Mouse (Mus musculus) adrenal gland (tissue): Measurements from ENCODE around the gene Megf11.

ENCODE experiments used
- intact Hi-C: fragments of 180-260 bp; cut with DNase I; formaldehyde crosslinking; loops from one replicate; pipeline ENCODE4 v1.15.1; 2025
- long read RNA-seq, 2 experiments: library from polyadenylated mRNA; unstranded; transcript quantifications; one replicate each; pipeline ENCODE4 v2.0.0; 2020; ENCODE audit warnings: borderline replicate concordance in 1 of 2; ENCODE audit not compliant: insufficient replicate concordance in 1 of 2

Megf11 gene
- long read RNA-seq, experiment 1, partial matches to known transcripts = 0 of 1 reads
- long read RNA-seq, experiment 1, other reads (novel, unspliced or antisense) = 1 of 1 reads
- long read RNA-seq, experiment 2, partial matches to known transcripts = 0 of 1 reads
- long read RNA-seq, experiment 2, other reads (novel, unspliced or antisense) = 1 of 1 reads

DNA sequence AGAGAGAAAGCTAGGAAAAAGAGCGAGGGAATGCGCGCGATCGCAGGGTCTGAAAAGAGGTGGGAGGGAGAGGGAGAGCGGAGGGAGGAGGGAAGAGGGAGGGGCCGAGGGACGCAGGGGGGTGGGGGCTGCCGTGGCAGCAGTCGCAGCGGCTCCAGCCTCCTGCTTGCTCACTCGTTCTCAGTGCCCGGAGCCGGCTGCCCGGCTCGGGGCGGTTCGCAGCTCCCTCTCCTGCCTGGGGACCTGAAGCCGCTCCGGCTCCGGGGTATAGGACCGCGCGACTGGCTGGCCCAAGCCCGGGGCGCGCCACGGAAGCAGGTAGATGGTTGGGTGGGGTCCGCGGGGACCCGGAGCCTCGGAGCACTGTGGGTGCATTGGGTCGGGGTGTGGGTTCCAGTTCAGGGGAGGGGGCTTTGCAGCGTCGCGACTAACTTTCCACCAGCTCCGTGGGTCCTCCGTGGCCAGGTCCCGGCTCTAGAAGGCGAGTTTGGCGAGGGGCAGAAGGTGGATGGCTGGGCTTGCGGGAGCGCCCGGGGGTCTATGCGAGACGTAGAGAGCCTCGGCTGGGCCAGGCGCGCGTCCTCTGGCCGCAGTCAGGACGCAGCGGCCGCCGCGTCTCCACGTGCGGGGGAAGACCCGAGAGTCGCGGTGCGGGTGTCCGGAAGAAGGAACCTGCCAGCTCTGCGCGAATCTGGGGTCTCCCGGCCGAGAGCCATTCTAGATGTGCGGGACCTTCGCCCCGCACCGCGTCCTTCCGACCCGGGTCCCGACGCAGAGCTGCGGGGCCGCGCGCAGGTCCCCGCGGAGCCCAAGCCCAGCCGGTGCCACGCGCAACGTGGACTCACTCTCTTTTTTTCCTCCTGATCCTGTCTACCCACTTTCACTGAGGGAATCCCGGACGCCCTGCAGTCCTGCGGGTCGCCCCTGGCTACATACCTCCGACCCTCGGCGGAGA lies at the start of gene Megf11:
Megf11 (plus strand) TSS at position 116 of the 955 bp plus-strand sequence.
- intact Hi-C loops = no loop called here

GRCm38 (mm10) chr9:64335825-64336224 lies 49.6 kb upstream of the Megf11 start:
- intact Hi-C loops = no loop called here

DNA sequence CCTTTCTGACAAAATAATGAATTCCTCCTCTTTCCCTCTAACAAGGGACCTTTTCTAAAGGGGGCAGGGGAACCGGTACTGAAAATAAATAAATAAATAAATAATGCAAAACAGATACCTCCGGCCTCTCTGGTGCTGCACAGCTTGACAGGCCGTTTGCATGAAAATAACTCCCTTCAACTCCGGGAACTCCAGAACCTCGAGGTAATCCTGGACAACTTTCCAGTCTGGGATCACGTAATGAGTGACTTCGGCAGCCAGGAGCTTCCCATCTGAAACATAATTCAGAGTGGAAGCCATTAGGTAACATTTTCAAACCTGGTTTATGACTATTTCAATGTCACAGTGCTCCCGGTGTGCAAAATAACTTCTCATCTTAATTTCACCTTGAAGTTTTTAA lies 46.1 kb upstream of the Megf11 start:
- intact Hi-C loops = no loop called here

DNA sequence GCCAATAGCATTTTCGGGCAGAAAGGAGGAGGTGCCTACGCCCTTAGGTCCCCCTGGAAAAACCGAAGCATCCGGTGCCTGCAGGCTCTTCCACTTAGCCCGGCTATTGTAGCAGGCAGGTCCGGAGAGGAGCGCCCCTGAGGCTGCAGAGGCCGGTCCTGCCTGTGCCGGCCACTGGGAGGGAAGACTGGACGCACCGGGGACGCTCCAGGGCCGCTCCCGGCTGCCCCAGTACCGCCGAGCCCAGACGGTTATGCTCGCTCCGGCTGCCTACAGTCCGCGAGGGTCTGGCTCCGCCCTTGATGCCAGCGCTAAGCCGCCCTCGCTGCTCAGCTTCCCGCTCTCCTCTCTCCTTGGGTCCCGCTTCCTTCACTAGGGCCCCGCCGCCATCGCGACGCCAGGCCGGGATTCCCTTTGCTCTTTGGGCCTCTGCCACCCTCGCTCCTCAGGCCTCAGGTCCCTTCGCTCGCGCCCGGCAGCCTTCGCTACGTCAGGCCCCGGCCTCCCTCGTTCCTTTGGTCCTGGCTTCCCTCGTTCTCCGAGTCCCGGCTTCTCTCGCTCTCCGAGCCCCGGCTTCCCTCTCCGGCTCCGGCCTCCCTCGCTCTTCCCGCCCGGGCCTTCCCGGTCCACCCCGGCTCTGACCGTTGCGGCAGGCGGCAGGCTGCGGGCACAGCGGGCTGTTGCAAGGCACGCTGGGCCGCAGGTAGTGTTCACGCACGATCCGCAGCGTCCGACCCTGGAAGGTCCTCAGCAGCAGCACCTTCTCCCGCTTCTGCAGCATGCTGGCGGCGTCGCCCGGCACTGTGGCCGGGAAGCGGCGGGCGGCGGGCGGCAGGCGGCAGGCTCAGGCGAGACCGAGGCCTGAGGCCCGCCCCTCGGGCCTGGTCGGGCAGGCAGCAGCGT lies 44.8 kb upstream of the Megf11 start:
- intact Hi-C loops = loop anchor here (5.0 kb wide), 1 partner anchor 58 kb away; the partner anchor contains the start of gene Tipin

GRCm38 (mm10) chr9:64341254-64341566 lies 44.2 kb upstream of the Megf11 start, which contains the start of gene Dis3l:
Dis3l (minus strand) TSS chr9:64341288.
- intact Hi-C loops = loop anchor here (5.0 kb wide), 1 partner anchor 59 kb away; the partner anchor contains the start of gene Tipin

DNA sequence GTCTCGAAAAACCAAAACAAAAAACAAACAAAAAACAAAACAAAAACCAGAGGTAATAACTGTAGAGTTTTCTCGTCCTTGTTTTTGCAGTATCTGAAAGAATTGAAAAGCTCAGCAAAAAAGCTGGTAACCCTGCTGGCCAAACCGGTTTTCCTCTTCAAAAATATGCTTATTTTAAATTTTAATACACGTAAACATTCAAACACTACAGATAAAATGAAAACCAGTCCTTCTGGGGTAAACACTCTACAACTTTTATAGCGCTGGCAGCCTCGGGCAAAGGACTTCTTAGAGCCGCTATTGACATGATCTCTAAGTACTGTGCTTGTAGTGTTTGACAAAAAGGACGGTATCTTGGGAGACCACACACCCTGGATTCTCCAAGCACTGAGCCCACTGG lies 43.8 kb upstream of the Megf11 start:
- intact Hi-C loops = loop anchor here (5.0 kb wide), 1 partner anchor 59 kb away; the partner anchor contains the start of gene Tipin

DNA sequence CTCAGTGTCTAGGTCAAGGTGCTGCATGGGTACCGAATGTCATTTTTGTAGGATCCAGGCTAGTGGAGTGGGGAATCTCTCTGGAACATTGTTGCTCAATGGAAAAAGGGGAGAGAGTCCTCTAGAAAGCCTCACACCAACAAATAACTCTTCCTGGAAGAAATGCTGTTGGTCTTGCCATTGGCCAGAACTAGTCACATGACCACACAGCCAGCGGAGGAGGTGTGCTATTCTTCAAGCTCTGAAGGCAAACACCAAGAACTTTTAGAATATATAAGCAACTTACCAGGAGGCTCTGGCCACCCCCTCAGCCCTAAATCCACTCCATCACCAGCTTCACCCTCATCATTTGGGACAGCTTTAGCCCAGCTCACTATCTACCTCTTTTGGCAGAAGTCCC lies 41.8 kb upstream of the Megf11 start:
- intact Hi-C loops = loop anchor here (5.0 kb wide), 1 partner anchor 61 kb away; the partner anchor contains the start of gene Tipin

DNA sequence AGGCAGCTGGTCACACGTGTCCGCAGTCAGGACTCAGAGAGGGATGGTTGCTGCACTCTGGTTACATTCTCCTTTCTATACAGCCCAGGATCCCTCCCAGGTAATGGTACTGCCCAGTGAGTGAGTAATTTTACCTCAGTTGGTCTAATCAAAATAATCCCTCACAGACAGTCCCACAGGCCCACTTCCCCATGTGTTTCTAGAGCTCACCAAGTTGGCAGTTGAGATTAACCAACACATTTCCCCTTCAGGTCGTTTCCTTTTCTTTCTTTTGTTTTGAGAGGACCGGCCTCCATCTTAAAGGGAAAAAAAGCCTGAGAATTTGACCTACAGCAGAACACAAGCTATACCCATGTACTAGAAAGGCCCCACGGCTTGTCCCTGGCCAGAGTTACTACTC lies 39.5 kb upstream of the Megf11 start:
- intact Hi-C loops = loop anchor here (2.0 kb wide), 1 partner anchor 345 kb away; no protein-coding TSS in a partner anchor

DNA sequence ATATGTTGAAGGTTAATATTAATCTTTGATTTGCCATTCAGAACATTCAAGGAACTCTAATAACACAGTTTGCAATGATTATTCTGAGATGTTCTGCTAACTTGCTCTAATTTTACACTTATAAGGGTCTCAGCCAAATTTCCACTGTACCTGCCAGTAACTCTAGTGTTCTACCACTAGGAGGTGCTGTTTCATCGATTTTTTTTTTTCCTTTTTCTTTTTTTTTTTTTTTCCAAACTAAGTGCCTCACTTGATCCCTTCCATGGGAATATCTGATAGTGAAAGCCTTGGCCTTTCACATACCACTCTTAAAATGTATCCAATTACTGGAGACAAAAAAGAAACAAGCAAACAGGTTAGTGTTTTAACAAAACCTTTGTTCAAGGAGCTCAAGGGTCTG lies 38.0 kb upstream of the Megf11 start:
- intact Hi-C loops = loop anchor here (1.0 to 2.0 kb wide), 2 partner anchors 292 to 343 kb away; no protein-coding TSS in a partner anchor

GRCm38 (mm10) chr9:64349490-64349889 lies 35.9 kb upstream of the Megf11 start:
- intact Hi-C loops = no loop called here

- intact Hi-C loops = no loop called here
Measured at GRCm38 (mm10) chr9:64351191-64351590, 34.2 kb upstream of the Megf11 start.

DNA sequence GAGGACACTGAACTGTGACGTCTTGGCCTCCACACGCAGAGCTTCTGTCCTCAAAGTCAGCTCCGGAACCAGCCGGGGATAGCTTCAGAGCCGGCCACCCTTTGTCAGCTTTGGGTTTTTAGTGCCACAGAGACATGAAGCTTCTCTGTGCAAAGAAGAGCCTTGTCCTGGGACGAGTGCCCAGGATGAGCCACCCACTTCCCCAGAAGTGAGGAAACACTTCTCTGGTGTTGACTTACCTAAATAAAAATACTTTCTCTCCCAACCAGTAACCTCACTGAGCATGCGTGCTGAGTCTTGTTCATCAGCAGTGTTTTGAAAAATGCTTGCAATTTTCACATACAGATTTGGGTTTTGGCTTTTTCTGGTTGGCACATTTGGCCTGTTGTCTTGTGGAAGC lies 29.8 kb upstream of the Megf11 start:
- intact Hi-C loops = no loop called here

GRCm38 (mm10) chr9:64361231-64361950 lies 24.0 kb upstream of the Megf11 start:
- intact Hi-C loops = no loop called here

- intact Hi-C loops = no loop called here
Measured at GRCm38 (mm10) chr9:64369871-64370270, 15.6 kb upstream of the Megf11 start.

GRCm38 (mm10) chr9:64371305-64371819 lies 14.1 kb upstream of the Megf11 start:
- intact Hi-C loops = no loop called here

DNA sequence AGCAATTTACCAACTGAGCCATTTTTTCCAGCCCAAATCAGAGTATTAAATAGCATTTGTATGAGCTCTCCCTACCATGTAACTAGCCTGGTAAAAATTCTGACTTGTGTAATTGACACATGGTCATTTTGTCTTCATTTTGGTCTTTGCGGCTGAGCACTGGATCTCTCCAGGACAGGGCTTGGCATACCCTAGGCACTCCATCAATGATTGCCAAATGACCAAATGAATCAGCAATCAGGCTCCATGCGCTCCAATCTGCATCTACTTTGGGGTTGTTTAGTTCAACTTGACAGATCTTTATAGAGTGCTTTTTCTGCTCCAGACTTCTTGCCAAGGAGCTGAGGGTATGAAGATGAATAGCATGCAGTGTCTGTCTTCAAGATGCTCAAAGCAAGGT lies 9.0 kb upstream of the Megf11 start:
- intact Hi-C loops = no loop called here

GRCm38 (mm10) chr9:64383021-64383788 lies 2.2 kb upstream of the Megf11 start:
- intact Hi-C loops = no loop called here

- intact Hi-C loops = no loop called here
Measured at GRCm38 (mm10) chr9:64386466-64387211, 1.2 kb downstream of the Megf11 start.
